Mouse (Mus musculus) embryo, embryonic 11.5 days (tissue): ENCODE data around the gene Rhox3f.
"Not testable (repeated sequence)": the region's sequence is repeated elsewhere in the genome, so short reads cannot be mapped to it uniquely, and the experiment has no call there.

Experiments
- DNase-seq: peaks from one replicate; pipeline ENCODE4 v3.0.0-alpha.2; 2012; ENCODE audit warnings: low read depth, low spot score

Gene Rhox3f

GRCm38 (mm10) chrX:37580692-37581091, at the start of gene Rhox3f:
TSS of gene Rhox3f (plus strand) at chrX:37580992.
- DNase-seq = not testable (repeated sequence)

- not testable (repeated sequence) for DNase-seq
Measured at GRCm38 (mm10) chrX:37541719-37542118, 39.1 kb upstream of the Rhox3f start, which contains the start of gene Rhox3e. TSS of gene Rhox3e (plus strand) at chrX:37542019.

- not testable (repeated sequence) for DNase-seq
Measured at GRCm38 (mm10) chrX:37557112-37557511, 23.7 kb upstream of the Rhox3f start, which contains the start of gene Rhox4e. TSS of gene Rhox4e (plus strand) at chrX:37557412.

- DNase-seq = not testable (repeated sequence)
Measured at GRCm38 (mm10) chrX:37571105-37571504, 9.7 kb upstream of the Rhox3f start, which contains the start of gene Rhox2f. TSS of gene Rhox2f (plus strand) at chrX:37571405.

- not testable (repeated sequence) for DNase-seq
Measured at GRCm38 (mm10) chrX:37572638-37573037, 8.2 kb upstream of the Rhox3f start.

GRCm38 (mm10) chrX:37607604-37608003, 26.8 kb downstream of the Rhox3f start, which contains the start of gene Rhox4f:
TSS of gene Rhox4f (minus strand) at chrX:37607704.
- DNase-seq = not testable (repeated sequence)

- not testable (repeated sequence) for DNase-seq
Measured at GRCm38 (mm10) chrX:37628512-37628911, 47.7 kb downstream of the Rhox3f start, which contains the start of gene Rhox3g. TSS of gene Rhox3g (minus strand) at chrX:37628612.
